Mouse (Mus musculus): Measurements from ENCODE around the gene Arhgap44. TPM values are rescaled to one million over a fixed set of nuclear protein-coding genes. Genes with fewer than 3 reads are reported as not detected.

The Arhgap44 gene
- polyA plus RNA-seq, 1 experiment from 2014 or later = 7.4 TPM

DNA sequence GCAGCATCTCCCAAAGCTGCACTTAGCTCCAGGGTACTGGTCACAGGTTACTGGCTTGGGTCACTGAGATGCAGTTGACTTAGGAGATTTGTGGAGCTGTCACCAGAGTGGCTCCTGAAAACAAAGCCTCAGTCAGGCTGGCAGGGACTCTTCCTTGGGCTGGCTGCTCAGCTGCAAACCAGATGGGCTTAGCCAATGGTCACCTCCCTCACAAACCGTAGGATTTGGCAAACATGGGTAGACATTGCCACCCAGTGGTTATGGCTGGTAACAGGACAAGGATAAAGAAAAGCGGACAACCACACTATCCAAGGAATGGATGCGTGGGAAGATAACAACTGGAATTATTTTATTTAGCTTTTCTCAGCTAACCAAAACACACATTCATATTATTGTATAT, 194.3 kb downstream of the Arhgap44 start:
- no peaks in the 10 kb centered on the region for H3K4me1 ChIP-seq (ENCODE audit: insufficient read depth, low read length)
- peak; percentile 76 for ATAC-seq (ENCODE audit: low FRiP score, low TSS enrichment)
- no peaks in the 10 kb centered on the region for H3K9me3 ChIP-seq (ENCODE audit: low read length)
- no peak overlapping the region for H3K9ac ChIP-seq (replicated peaks; ENCODE audit: low read length)
- H3K36me3 ChIP-seq (ENCODE audit: insufficient read depth, low read length) = no peaks in the 10 kb centered on the region
- H3K27ac ChIP-seq (ENCODE audit: low read length) = no peak overlapping the region
- H3K4me3 ChIP-seq (ENCODE audit: low read length) = no peak overlapping the region
- H3K27me3 ChIP-seq (ENCODE audit: insufficient read depth, low read length) = no peaks in the 10 kb centered on the region; the same call in 1 of the 2 replicates
- no peak overlapping the region for H3K4me2 ChIP-seq (replicated peaks; ENCODE audit: low read depth, low read length)
- 4% methylated on average over 3 of the region's 3 CpGs for WGBS

DNA sequence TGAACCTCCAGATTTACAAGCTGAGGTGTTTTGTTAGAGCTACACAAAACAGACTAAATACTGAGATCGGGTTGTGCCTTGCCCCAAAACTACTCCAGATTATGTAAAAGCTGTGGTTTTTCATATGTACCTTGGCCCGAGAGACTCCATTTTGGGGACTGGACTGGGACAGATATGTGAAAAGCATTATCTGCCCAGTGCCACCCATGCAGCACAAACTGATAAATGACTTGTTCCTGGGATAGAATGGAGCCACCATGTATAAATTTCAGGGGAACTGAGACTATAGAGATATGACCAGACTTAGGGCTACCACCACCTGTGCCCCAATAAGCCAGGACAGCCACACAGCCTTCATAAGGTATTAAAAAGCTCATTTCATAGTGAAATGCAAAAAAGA, 200.1 kb downstream of the Arhgap44 start:
- Histone ChIP-seq H3K27me3 (ENCODE audit: insufficient read depth, low read length) (no peaks in the 10 kb centered on the region), H3K9me3 (ENCODE audit: low read length) (no peaks in the 10 kb centered on the region), H3K27ac (ENCODE audit: low read length) (no peak overlapping the region), H3K4me1 (ENCODE audit: insufficient read depth, low read length) (peaks cover 3% of the 10 kb centered on the region), H3K4me2 (replicated peaks; ENCODE audit: low read depth, low read length) (no peak overlapping the region), H3K36me3 (ENCODE audit: insufficient read depth, low read length) (no peaks in the 10 kb centered on the region), H3K4me3 (ENCODE audit: low read length) (no peak overlapping the region), H3K9ac (replicated peaks; ENCODE audit: low read length) (no peak overlapping the region)
- 89% methylated on average over 2 of the region's 2 CpGs for whole genome bisulfite sequencing
- no peak for ATAC-seq (ENCODE audit: low FRiP score, low TSS enrichment)

DNA sequence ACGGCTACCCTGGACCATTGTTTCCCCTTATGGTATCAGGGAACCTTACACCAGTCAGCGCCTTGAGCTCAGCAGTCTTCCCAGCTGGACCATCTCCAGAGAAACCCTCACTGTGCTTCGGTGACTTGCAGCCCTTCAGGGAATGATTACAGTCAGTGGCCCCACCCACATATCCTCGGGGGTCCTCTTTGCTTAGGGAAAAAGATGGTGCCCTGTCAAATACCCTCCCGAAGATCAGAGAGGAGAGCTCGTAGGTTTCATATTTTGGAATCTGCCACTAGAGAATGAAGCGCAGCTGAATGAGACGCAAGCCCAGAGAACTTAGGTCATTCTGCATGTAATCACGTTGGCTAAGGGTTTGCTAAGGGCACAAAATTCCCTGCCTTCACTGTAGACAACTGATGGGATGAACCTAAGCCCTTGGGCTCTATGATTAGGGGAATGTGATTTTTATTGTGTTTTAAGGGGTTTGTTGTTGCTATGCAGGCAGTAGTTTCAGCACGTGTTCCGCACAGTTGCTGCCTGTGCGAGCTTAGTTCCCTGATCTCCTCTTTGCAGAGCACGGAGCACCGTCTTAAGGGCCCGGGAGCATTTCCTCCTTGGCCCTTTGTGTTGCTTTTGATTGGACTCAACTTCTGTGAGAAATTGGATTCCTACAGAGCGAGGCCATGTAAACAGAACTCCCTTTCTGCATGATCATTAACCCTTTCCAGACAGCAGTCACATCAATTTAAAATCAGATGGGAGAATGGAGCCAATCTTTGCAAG, 205.6 kb downstream of the Arhgap44 start:
- no peaks in the 10 kb centered on the region for H3K9me3 ChIP-seq (ENCODE audit: low read length)
- H3K9ac ChIP-seq (replicated peaks; ENCODE audit: low read length) = no peak overlapping the region
- no peaks in the 10 kb centered on the region for H3K36me3 ChIP-seq (ENCODE audit: insufficient read depth, low read length)
- H3K4me2 ChIP-seq (replicated peaks; ENCODE audit: low read depth, low read length) = peak overlapping the region; percentile 54
- peak; percentile 88 for ATAC-seq (ENCODE audit: low FRiP score, low TSS enrichment)
- H3K27ac ChIP-seq (ENCODE audit: low read length) = no peak overlapping the region
- H3K27me3 ChIP-seq (ENCODE audit: insufficient read depth, low read length) = no peaks in the 10 kb centered on the region
- H3K4me1 ChIP-seq (ENCODE audit: insufficient read depth, low read length) = peaks cover 13% of the 10 kb centered on the region
- 4% methylated on average over 16 of the region's 16 CpGs for WGBS
- H3K4me3 ChIP-seq (ENCODE audit: low read length) = peak overlapping the region; percentile 21

Small RNA genes within 50 kb of the gene (microRNA-seq; reads per million reads assigned to microRNA genes)
- not detected for gene Gm25991

Other genes starting within 250 kb of the Arhgap44 start
- 30.1 and 31.2 TPM in 2 replicates for gene Elac2, start 183.9 kb downstream of the Arhgap44 start, polyA plus RNA-seq (2015; fragmentation: Nextera tagmentation; extraction: Ambion mirVana)
- gene 1700086D15Rik, start 3.1 kb downstream of the Arhgap44 start, polyA plus RNA-seq (2015; fragmentation: Nextera tagmentation; extraction: Ambion mirVana) = 0.17 TPM in 1 of 2 replicates, not detected in the other
- gene Myocd, start 107.0 kb upstream of the Arhgap44 start, polyA plus RNA-seq (2015; fragmentation: Nextera tagmentation; extraction: Ambion mirVana) = 4.5 and 7.7 TPM in 2 replicates

Measured in kidney, embryonic 16.5 days (tissue).